Comparison of ENCODE assay signal across 1 mouse cellular context in genomic region chr9:20492527-20493233, GRCm38 (mm10).
TF ChIP-seq lines count a peak whose summit lies in the region.

Gene Zfp426 (minus strand): TSS chr9:20492746.

TF ChIP-seq in MEL, 35 proteins besides CTCF, POLR2A, EP300 and RAD21 (continued from another document):
- TF ChIP-seq POLR2AphosphoS5 (IDR thresholded peaks at IDR 0.05; ENCODE audit: borderline replicate concordance, low read depth, low read length) (peak; percentile 89; the same call in 1 of the 2 replicates), SIN3A (IDR thresholded peaks at IDR 0.05; ENCODE audit: low read length) (peak; percentile 98)
